Mouse (Mus musculus): Measurements from ENCODE around the gene Pgm2.

Pgm2 gene

DNA sequence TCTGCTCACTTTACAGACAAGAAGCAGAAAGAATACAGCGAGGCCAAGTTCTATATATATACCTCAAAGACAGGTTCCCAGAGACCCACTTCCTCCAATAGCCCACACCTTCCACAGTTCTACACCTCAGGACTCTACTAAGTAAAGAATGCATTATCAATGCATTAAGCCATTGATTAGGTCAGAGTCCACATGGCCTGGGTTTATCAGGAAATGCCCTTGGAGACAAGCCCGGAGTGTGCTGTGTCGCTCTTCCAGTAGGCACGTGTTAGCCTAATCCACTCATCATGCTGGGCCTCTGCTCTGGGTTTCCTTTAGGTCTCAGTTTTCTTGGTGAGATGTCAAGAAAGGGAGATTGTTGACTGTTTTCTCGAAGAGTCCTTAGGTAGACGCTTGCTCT is 21.5 kb downstream of the Pgm2 start:
- in situ Hi-C loops (cut with MboI; ENCODE audit: low pct_unique_long_range_greater_than_20kb in 1 of 2, low sequenced_read_pairs in 2 of 2, unreplicated experiment in 1 of 2), result no loop called here

DNA sequence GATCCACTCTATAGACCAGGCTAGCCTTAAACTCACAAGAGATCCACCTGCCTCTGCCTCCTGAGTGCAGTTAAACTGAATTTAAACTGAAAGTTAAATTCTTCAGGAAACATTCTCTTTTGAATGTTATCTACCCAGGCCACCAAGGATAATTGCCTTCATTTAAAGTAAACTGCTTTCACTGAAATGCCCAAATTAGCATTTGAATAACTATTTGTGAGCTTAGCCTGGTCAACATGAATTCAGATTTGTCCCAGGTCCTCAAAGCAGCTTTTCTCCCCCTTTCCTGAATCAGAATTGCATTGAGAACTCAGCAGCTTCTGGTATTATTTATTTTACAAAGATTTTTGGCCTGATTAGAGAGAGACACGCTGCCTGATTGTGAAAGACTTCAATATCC is 24.4 kb downstream of the Pgm2 start:
- in situ Hi-C loops (cut with MboI; ENCODE audit: low pct_unique_long_range_greater_than_20kb in 1 of 2, low sequenced_read_pairs in 2 of 2, unreplicated experiment in 1 of 2), result no loop called here

DNA sequence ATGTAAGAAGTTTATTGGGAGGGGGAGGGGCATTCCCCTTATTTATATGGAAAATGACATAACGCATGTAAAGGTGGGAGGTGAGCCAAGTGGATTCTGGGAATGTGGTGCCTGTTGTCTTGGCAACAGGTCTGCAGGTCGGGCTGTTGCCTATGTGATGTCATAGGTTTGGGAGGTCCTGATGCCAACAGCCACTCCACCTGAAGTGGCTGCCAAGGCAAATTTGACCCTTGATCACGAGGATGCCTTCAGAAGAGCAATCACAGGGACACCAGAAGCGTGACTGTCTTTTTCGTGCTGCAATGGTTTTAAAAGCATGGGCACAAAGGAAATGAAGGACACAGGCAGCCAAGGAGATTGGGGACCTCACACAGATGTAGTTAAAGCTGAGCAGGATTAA is 33.0 kb downstream of the Pgm2 start:
- in situ Hi-C loops (cut with MboI; ENCODE audit: low pct_unique_long_range_greater_than_20kb in 1 of 2, low sequenced_read_pairs in 2 of 2, unreplicated experiment in 1 of 2), result no loop called here

DNA sequence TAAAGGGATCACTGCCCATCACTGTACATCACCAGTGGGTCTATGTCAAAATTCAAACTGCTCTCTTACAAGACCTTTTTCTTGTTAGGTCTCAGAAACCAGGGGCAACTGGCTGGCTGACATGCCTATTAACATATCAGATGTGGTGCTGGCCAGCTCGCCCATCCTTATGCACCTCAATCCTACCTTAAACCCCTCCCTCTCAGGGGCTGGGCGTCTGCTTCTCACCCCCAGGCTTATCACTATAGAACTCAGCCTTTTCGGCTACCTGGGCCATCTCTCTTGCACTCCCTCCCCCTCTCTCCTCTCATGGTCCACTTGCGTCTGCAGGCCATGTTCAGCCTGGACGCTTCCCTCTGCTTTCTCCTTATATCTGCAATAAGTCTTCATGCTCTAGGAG is 38.8 kb downstream of the Pgm2 start:
- in situ Hi-C loops (cut with MboI; ENCODE audit: low pct_unique_long_range_greater_than_20kb in 1 of 2, low sequenced_read_pairs in 2 of 2, unreplicated experiment in 1 of 2), result no loop called here

DNA sequence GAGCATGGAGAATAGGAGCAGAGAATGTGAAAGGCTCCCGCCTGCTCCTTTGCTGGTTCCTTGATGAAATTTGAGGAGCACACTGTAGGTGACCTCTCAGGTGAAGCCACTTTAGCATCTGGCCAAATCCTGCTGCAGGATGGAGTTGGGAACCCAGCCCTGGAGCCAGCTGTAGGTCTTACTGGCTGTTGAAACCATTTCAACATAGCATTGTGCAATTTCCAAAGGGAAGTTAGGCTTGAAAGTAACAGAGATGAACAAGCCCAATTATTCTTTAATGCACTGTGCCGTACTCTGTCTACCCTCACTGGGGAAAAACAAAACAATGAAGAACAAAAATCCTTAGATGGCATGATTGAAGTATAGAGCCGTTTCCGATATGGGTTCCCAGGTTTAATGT is 41.2 kb downstream of the Pgm2 start:
- in situ Hi-C loops (cut with MboI; ENCODE audit: low pct_unique_long_range_greater_than_20kb in 1 of 2, low sequenced_read_pairs in 2 of 2, unreplicated experiment in 1 of 2), result no loop called here

DNA sequence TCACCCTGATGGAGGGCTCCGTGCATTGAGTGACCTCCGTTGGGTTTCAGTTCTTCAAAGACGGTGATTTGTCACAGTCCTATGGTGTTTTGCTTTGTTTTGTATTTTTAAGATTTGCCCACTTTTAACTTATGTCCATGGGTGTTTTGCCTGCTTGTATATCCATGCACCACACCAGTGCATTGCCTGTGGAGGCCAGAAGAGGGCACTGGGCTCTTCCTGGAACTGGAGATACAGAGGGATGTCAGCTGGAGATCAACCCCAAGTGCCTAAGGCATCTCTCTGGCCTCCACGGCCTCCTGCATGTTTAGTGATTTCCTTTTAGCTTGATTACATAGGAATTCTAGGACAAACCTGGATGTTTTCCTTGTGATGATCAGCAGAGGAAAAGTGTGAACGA is 43.6 kb downstream of the Pgm2 start:
- in situ Hi-C loops (cut with MboI; ENCODE audit: low pct_unique_long_range_greater_than_20kb in 1 of 2, low sequenced_read_pairs in 2 of 2, unreplicated experiment in 1 of 2), result no loop called here

DNA sequence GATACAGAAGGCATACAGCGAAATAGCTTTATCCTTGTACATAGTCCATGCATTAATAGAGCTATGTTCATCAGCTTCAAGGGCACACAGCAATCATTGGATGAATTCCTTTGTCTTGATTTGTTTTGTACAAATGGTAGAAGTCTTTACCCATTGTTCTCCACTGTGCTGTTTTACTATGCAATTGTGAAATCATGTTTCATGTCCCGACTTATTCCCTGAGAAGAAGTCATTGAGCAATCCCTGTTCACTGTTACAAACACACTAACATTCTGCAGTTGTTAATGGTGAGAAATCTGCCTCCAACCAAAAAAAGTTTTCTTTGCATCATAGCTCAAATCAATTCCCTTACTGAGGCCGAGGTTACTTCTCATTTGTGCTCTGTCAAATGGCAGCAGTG is 47.5 kb downstream of the Pgm2 start:
- in situ Hi-C loops (cut with MboI; ENCODE audit: low pct_unique_long_range_greater_than_20kb in 1 of 2, low sequenced_read_pairs in 2 of 2, unreplicated experiment in 1 of 2), result no loop called here

DNA sequence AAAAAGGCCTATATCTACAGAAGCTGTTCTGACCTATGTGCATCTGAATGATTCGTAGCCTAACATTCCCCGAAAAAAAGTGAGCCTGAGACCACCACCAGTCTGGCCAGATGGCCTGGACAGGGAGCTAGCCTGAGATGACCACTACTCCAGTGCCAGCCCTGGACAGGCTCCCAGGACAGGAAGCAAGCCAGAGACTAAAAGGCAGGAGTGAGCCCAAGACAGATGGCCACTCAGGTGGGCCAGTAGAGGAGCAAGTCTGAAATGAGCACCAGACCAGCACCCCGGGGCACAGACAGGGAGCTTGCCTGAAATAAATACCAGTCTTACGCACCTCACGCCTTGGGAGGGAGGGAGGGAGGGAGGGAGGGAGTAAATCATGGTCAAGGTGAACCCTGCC is 51.6 kb downstream of the Pgm2 start:
- in situ Hi-C loops (cut with MboI; ENCODE audit: low pct_unique_long_range_greater_than_20kb in 1 of 2, low sequenced_read_pairs in 2 of 2, unreplicated experiment in 1 of 2), result no loop called here

DNA sequence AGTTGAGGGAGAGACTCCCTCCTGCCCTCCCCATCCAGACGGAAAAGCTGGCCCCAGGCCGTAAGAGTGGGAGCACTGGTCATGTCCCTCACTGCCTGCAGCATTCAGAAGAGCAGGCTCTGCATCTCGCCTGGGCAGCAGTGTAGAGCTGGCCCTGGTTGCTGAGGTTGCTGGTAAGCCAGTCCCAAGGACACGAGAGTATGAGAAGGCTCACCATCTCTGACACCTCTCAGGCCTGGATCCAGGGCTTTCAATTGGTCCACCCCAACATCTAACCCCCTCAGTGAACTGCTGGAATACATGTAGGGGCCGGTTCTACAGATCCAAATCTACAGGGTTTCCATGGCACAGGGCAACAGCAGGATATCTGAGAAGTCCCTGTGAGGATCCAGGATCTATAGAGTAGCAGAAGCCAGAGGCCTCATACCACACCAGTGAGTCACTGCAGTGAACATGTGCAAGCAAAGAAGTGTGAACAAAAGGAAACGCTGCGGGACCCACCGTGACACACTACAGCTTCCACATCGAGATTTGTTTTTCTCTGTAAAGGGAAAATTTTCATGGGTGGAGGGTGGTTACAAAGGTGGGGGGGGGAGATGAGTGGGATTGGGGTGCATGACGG is 53.7 kb downstream of the Pgm2 start:
- in situ Hi-C loops (cut with MboI; ENCODE audit: low pct_unique_long_range_greater_than_20kb in 1 of 2, low sequenced_read_pairs in 2 of 2, unreplicated experiment in 1 of 2), result no loop called here

DNA sequence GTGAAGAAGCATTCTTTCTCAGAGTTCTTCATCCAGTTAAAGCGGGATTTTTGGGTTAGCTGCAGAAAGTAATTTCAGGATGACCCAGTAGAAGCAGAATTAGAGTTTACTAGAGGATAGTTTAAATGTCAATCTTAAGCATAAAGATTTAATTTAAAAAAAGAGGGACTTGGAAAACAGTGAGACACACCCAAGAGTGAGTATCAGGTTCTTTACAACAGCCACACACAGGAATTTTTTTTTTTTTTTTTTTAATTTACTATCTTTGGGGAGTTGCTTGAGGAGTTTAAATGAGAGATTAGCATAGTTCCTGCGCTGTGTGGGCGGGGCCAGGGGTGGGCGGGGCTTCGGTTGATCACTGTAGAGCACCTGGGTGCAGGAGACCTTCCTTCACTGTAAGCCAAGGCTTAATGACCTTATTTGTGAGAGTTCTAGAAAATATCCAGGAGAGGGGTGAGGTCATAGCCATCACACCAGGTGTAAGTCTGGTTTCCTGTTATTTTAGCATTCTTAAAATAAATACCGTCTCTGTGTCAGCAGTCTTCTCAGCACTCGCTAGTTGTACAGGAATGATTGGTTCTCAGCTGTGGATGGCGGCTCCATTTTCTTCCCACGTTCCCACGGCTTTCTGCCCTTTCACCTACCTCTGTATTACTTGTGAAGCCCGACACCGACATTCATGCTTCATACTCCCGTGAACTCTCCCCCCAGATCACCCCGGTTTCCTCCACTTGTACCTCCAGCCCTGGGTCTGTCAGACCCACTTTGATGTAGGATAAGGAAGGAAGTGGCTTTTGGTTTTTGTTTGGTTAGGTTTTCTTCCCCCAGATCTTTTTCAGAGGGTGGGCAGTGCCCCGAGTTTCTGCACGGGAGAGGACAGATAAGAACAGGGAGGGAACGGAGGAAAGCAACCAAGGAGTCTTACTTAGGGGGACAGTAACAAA is 56.7 kb downstream of the Pgm2 start:
- in situ Hi-C loops (cut with MboI; ENCODE audit: low pct_unique_long_range_greater_than_20kb in 1 of 2, low sequenced_read_pairs in 2 of 2, unreplicated experiment in 1 of 2), result no loop called here

DNA sequence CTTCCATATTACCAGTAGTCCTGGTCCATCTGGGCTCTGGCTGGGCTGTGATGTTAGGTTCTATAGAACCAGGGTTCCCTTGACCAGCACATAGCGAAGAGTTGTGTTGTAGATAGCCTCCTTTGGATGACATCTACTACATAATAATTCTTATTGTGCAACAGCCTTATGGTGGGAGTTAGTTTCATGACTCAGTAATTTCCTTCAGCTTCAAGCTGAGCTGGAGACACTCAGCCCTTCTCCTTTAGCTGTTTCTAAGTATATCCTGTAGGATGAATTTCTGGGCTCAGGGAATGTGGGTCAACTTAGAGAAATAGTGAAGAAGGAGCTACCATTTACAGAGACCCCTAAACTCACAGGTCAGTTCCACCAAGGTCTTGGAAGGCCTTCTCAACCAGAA is 60.6 kb downstream of the Pgm2 start:
- in situ Hi-C loops (cut with MboI; ENCODE audit: low pct_unique_long_range_greater_than_20kb in 1 of 2, low sequenced_read_pairs in 2 of 2, unreplicated experiment in 1 of 2), result no loop called here

DNA sequence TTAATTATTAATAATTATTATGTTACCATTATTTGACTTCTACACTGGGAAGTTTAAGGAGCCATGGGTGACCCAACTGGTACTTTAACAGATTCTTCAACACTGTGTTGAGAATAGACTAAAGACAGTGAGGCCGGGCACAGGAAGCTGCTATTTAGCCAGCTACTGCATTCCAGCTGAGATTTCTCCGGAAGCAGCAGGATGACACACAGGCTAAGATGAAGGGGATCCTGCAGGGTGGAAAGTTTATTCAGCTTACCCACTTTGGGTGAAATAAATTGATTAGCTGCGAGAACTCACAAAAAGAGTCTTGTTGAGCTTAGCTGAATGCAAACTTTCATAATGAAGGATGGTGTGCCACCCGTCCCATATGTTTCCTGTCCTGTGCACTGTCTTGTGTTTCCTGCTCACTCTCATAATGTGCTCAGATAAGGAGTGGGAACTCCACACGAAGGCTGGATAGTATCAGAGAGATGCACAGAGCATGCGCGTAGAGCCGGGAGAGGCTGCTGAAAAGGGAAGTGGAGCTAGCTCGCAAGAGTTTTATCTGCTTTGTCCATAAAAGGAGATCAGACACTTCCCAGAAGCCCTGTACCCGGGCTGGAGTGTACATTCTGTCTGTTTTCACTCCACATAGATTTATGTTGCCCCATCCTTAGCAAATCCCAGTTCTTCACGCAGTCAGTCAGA is 63.3 kb downstream of the Pgm2 start, which contains the start of gene Tbc1d1:
TSS of gene Tbc1d1 (plus strand) at position 445 of the 690 bp plus-strand sequence.
- in situ Hi-C loops (cut with MboI; ENCODE audit: low pct_unique_long_range_greater_than_20kb in 1 of 2, low sequenced_read_pairs in 2 of 2, unreplicated experiment in 1 of 2), result no loop called here

DNA sequence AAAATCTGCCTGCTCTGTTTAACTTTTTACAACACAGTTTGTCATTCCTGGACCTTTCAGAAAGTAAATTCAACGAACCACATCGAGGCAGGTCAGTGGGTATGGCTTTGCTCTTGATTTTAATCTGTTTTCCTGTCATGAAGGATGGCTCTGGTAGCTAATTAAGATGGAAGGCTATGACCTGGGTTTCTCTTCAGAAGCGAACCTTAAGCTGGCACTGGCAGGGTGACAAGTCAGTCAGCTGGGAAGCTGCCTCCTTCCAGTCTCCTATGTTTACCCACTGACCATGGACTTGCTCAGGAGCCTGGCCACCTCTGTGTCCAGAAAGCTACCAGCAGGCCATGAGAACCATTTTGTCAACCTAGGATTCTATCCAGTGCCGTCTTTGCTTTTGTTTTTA is 63.8 kb downstream of the Pgm2 start:
- in situ Hi-C loops (cut with MboI; ENCODE audit: low pct_unique_long_range_greater_than_20kb in 1 of 2, low sequenced_read_pairs in 2 of 2, unreplicated experiment in 1 of 2), result no loop called here

DNA sequence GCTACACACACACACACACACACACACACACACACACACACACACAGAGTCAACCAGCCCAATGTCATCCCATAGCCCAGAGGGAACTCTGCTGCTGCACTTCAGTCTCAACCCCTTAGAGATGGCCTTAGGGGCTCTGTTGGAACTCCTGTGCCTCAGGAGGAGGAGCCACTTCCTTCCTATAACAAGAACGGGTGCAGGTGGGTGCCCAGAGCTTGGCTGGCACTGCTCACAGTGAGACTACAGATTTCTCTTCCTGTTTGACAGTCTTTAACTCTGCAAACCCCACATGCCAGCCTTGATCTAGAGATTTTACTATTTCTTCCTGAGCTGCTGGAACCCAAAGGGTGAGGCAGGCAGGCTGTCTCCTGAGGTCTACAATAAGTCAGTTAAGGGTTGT is 65.2 kb downstream of the Pgm2 start:
- in situ Hi-C loops (cut with MboI; ENCODE audit: low pct_unique_long_range_greater_than_20kb in 1 of 2, low sequenced_read_pairs in 2 of 2, unreplicated experiment in 1 of 2), result no loop called here

DNA sequence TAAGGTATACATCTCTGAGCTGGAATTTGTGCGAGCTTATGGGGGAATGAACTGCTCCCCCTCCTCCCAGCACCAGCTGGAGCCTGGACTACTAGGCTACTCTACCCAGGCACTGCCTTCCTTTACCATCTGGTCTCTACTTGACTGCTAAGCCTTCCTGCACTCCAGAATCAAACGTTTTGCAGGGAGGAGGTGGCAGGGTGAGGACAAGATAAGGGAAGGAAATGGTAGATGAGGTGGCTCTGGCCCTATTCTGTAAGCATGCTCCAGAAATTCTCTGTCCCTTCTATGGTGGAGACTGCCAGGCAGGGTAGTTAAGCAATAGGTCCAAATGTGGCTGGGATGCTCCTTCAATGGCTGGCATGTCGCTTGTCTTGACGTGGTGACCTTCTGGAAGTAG is 65.8 kb downstream of the Pgm2 start:
- in situ Hi-C loops (cut with MboI; ENCODE audit: low pct_unique_long_range_greater_than_20kb in 1 of 2, low sequenced_read_pairs in 2 of 2, unreplicated experiment in 1 of 2), result no loop called here

DNA sequence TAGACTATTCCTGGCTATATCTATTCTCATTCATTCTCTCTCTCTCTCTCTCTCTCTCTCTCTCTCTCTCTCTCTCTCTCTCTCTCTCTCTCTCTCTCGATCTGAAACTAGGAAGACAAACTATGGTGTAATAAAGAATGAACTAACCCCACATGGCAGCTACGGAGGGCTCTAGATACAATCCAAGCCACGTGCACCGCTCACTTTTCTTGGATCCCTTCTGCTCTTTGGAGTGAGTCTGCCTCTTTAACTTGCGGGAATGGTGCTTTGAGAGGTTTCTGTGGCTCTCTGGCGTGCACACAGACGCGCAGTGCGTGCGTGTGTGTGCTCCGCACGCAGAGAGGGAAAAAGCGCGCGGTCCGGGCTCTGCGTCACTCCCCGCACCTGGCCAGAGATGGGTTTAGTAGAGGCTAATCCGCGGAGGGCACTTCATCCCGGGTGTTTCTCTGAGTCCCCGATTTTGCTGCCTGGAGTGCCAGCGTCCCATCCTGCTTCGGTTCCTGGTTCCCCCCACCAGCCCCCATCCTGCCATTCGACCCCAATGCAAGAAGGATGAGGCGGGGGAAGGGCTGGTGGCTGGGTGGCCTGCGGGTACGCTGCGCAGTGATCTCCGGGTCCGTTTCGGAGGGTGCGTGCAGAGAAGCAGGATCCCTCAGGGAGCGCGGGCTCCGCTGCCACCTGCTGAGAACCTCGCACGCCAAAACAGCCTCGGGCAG is 66.5 kb downstream of the Pgm2 start:
- in situ Hi-C loops (cut with MboI; ENCODE audit: low pct_unique_long_range_greater_than_20kb in 1 of 2, low sequenced_read_pairs in 2 of 2, unreplicated experiment in 1 of 2), result no loop called here

DNA sequence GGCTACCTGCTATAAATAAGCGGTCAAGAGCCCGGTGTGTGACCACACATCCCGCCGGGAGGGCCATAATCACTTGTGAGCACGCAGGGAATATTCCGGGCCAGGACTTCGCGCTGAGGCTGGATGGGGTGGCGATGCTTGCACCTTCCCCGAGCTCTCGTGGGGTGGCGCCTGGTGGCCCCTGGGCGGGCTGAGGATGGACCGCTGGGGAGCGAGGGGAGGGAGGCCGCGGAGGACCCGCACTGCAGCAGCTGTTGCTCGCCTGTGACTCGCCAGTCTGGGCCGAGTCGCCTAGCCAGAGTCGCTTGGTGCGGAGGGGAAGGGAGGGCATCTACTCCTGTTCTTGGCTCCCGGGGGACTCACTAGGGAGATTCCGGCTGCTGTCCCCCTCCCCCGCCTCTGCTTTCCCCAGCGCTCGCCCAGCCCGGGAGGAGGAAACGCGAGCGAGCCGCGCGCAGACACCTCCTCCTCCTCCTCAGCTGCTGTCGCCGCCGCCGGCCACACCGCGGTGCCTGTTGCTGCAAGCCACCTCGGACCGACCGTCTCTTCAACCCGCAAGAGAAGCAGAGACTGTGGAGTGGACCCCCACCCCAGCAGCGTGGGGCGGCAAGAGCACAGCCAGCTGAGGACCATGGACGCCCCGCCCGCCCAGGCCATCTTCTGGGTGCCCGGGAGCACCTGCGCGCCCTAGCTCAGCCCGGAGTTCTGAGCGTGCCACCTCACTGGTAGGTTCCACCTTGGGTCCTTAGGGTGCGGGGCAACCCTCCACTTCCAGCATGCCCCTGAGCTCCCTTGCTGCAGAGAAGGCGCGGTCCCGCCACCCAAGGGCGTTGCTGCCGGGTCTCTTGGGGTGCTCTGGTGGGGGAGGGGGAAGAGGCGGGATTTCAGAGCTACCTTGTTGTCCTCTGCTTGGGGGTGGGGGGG is 67.3 kb downstream of the Pgm2 start:
- in situ Hi-C loops (cut with MboI; ENCODE audit: low pct_unique_long_range_greater_than_20kb in 1 of 2, low sequenced_read_pairs in 2 of 2, unreplicated experiment in 1 of 2), result no loop called here
